Mouse (Mus musculus) heart, adult 11 months (tissue): Measurements from ENCODE around the gene Vamp8.

Experiments
- DNase-seq: peaks from one replicate; pipeline ENCODE4 v3.0.0; 2022

The Vamp8 gene

DNA sequence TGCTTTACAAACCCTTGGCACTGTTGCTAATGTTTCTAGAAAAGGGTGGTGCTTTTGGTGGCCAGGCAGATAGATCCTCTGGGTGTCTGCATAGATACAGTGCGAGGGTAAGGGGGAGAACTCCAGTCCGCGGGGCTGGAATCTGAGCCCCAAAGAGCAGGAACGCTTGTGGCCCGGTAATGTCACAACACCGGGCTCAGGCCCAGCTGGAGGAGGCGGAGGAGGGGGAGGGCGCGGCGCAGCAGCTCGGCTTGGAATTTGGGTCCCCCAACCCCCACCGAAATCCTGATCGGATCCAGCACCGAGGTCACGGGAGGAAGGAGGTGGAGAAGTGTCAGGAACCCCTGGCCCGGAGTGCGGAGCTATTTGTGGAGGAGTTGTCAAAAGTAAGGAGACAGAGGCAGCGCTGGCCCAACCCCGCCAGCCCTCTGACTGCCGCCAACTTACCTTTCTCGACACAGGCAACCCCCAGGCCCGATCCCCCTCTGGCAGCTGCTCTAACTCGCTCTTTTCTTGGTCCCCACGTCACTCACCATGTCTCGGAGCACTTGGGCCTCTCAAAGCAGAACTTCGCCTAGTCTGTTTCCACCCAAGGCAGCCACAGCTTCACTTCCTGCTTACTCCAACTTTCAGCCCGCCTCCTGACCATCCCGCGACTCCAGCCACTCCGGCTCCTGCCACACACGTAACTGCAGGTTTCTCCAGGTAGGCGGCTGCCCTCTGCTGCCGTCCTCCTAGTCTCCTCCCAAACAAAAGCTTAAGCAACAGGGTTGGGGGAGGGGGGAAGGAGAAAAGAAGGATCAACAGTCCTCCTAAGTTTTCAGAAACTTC, at the start of gene Vamp8:
Vamp8 (minus strand) TSS at position 763 of the 831 bp plus-strand sequence.
- peak; percentile 99 for DNase-seq

DNA sequence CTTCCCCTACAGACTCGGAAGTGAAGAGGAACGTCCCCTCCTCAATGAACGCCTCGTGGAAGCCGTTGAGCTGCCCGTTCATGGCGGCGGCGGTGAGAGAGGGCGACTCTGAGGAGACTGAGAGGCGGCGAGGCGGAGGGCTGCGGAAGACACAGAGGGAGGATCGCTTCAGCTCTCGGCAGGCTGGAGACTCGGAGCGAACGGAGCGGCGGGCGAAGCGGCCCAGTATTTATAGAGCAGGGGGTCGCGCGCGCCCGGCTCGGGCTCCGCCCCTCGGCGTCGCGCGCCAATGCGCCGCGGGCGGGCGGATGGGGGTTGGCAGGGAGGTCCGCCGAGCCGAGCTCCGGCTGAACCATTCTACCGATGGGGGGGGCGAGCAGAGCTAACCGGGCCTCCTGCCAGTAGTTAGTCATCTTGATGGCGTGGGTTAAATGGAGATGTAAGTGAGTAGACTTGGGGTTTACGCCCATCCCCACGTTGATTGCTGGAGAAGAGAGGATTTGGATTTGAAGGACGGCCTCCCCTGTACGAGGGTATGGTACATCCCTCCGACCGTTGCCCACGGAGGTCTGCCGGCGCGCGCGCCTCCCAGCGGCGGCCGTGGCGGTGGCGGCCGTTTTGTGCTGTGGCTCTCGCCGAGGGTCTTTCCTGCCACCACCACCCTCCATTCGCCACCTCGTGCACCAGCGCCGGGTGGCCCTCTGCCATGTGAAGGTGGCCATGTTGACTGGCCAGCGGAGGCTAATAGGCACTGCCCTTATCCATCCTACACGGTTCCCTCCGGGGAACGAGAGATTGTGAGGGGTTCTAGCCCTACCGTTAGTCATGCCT, 49.1 kb upstream of the Vamp8 start, which contains the start of gene Mat2a:
Mat2a (minus strand) TSS at position 204 of the 831 bp plus-strand sequence.
- peak; percentile 99 for DNase-seq

DNA sequence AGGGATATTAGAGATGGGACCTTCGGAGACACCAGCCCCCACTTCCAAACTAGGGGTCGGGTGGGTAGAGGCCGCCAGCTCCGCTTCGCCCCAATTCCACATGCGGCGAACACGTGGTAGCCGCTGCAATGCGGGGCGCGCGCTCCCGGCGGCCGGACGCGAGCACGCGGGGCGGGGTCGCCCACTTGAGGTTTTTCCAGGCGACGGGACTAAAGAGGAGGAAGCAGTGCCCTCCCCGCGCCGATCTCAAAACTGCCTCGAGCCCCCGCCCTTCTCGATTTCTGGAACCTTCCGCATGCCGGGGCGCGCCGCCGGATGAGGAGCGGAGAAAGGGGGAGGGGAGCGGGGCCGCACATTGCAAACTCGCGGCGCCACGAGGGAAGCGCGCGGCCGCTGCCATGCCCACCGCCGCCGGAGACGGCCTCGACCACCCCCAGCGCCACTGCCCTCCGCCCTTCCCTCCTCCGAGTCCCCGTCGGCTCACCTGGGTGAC, 48.4 kb upstream of the Vamp8 start:
- DNase-seq: peak; percentile 100

- no peak for DNase-seq
Observed at GRCm38 (mm10) chr6:72438226-72438625, 47.7 kb upstream of the Vamp8 start.

- DNase-seq: no peak
Observed at GRCm38 (mm10) chr6:72432153-72432552, 41.6 kb upstream of the Vamp8 start.

GRCm38 (mm10) chr6:72430989-72431921, 40.8 kb upstream of the Vamp8 start:
- DNase-seq: no peak

DNA sequence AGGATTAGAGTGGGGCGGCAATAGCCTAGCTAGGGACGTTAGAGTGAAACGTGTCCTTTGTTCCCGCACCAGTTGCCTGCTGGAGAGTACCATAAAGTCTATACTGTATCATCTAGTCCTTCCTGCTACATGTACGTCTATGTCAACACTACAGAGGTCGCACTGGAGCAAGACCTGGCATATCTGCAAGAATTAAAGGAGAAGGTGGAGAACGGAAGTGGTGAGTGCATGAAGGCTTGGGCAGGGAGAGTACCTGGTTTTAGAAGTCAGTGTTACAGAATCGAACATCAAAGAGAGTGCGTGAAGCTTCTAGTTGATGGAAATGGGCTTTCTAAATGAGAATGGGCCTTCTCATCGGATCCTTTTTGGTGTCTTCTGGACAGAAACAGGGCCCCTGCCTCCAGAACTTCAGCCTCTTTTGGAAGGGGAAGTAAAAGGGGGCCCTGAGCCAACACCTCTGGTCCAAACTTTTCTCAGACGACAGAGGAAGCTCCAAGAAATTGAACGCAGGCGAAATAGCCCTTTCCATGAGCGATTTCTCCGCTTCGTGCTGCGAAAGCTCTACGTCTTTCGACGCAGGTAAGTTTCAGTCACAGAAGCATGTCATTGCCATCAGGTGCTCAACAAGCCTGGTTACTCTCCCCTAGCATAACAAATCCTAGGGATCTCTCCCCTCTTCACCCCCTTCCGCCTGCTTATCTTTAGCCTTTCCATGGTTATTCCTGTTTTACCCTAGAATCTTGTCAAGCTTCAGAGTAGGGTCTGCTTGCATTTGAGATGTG, 38.7 kb upstream of the Vamp8 start:
- DNase-seq: no peak

DNA sequence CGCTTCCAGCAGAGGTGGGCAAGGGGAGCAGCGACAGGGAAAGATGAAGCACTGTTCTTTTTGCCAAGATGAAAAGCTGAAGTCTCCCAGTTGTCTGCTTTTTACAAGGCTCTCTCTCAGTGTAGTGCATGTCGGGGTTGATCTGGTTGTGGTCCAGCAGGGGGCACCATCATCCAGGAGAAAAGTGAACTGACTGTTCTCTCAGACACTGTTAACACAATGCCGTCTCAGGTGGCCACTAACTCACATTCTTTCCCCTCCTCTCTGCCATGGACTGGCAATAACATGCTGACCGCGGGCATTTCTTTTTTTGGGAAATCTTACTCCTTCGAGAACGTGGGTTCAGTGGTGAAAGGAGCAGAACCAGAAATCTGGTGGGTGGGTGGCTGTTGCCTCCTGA, 37.5 kb upstream of the Vamp8 start:
- peak; percentile 93 for DNase-seq

GRCm38 (mm10) chr6:72425646-72426045, 35.1 kb upstream of the Vamp8 start:
- no peak for DNase-seq

DNA sequence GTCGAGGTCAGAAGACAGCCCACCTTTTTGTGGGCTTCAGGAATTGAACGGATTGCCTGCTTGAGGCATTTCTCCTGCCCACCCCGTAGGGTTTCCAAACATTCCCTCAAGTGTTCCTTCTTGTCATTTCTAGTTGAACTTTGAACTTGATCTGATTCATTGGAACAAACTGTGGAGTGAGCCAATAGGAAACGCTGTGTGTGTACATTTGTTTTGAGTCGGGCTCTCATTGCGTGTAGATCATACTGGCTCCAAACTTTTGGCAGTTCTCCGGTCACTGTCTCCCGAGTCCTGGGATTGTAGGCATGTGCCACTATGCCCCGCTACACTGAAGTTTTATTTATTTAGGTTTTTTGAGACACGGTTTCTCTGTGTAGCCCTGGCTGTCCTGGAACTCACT, 30.4 kb upstream of the Vamp8 start:
- no peak for DNase-seq

DNA sequence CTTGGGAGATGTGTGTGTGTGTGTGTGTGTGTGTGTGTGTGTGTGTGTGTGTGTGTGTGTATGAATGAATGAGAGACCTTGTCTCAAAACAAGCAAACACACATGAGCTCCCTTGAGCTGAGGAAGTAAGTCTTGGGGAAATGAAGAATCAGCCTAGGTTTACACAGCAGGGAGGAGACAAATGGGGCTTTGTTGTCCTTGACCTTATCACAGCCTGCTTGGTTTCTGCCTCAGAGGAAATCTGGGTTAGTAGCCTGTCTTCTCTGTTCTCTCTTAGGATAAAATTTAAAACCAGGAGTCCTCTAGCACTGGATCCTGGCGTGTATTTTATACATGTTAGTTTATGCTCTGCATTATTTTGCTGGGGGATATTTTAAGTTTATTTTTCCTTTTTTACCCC, 29.3 kb upstream of the Vamp8 start:
- DNase-seq: no peak

GRCm38 (mm10) chr6:72418279-72418678, 27.8 kb upstream of the Vamp8 start:
- DNase-seq: no peak

DNA sequence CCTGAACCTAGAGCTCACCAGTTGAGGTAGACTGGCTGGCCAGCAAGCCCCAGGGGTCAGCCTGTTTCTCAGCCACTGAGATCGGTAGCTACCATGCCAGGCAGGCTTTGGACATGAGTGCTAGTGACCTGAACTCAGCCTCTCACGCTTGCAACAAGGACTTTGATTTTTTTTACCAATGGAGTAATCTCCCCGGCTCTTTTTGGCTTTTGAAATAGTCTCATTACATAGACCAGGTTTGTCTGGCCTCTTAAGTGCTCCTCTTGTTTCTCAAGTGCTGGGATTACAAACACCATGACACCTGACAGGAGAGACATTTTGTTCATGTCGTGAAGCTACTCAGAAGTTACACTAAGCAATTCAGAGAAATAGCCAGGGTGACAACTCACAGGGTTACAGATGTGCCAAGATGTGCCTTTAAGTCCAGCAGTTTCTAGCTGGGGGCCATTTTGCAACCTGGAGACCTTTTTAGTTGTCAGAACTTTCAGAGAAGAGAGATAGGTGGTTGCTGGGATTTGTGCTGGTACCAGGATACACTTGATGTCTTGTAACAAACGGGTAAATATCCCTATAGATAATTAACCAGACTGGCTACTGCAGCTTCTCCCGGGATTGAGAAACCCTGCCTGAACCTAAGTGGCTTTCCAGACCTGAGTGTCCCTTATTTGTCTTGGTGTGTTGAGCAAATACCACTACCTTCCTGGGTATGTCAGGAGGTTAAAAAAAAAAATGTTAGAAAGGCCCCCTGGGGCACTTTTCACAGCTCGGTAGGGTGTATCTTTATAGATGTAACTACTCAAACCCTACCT, 25.7 kb upstream of the Vamp8 start:
- DNase-seq: no peak

- no peak for DNase-seq
Observed at GRCm38 (mm10) chr6:72415181-72415580, 24.7 kb upstream of the Vamp8 start.

GRCm38 (mm10) chr6:72414076-72414756, 23.7 kb upstream of the Vamp8 start, which contains the start of gene Ggcx:
Gene Ggcx, plus strand, starts transcription at chr6:72414308.
- peak; percentile 100 for DNase-seq

DNA sequence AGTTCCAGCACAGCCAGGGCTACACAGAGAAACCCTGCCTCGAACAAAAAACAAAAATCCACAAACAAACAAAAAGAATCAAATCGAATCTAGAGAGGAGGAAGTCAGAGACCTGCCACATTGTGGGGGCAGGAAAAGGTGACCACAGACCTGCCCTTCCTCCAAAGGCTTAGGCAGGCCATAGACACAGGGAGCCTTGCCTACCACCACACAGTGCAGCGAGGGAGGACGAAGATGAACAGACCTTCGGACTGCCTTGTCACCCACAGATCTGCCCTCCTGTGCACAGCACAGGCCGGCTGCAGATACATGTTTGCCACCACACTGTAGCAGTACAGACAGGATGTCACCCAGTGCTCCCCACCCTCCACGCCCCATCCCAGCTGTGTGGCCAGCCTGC, 20.0 kb upstream of the Vamp8 start:
- DNase-seq: no peak

DNA sequence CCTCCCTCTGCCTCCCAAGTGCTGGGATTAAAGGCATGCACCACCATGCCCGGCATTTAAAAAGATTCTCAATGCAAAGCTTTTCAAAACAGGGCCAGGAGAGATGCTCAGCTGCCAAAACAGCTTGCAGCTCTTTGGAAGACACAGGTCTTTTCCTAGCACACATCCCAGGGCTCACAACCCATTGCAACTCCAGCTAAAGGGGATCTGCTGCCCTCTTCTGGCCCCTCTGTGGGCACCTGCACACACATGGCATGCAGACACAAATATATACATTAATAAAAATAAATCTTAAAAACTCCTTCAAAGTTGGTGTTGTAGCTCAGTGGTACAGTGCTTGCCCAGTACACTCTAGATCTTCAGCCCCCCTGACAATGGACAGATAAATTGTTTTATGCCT, 19.5 kb upstream of the Vamp8 start:
- no peak for DNase-seq

DNA sequence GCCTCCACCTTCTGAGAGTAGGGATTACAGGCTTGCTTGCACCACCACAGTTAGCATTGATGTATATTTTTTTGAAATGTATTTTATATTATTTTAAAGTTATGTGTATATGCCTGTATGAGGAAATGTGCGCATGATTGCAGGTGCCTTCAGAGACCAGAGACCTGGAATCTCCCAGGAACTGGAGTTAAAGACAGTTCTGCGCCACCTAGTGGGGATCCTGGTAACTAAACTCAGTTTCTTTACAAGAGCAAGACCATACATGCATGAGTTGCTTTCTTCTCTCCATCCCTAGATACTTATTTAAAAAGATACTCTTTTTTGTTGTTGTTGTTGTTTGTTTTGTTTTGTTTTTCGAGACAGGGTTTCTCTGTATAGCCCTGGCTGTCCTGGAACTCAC, 19.1 kb upstream of the Vamp8 start:
- no peak for DNase-seq

DNA sequence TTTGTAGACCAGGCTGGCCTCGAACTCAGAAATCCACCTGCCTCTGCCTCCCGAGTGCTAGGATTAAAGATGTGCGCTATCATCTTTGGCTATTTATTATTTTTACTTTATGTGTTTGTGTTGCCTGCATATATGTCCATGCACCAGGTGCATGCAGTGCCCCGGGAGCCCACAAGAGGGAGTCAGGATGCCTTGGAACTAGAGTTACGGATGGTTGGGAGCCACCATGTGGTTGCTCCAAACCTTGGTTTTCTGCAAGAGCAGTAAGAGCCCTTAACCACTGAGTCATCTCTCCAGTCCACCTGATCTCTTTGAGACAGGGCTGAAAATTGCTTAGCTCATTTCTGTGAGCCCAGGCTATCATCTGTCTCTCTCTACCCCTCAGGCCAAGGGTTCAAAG, 16.6 kb upstream of the Vamp8 start:
- peak; percentile 95 for DNase-seq

- no peak for DNase-seq
Observed at GRCm38 (mm10) chr6:72405356-72405755, 14.9 kb upstream of the Vamp8 start.
